ENCODE assay signal across 31 mouse cellular contexts in the genomic region with DNA sequence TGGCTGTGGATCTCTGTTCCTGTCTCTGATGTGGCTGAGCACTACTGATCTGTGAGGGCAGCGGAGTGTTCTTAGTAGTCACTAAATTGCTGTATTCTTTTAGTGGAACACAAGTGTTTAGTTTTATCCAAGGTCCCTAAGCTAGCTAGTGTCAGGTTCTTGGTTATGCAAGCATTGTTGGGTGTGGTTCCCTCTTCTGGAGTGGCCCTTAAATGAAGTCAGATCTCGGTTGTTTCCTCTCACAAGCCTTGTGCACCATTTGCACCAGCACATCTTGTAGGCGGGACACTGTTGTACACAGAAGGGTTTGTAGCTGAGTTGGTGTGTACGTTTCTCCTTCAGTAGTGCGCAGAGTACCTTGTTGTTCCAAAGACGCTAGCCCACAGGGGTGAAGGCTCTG. TPM values are rescaled to one million over a fixed set of nuclear protein-coding genes. Genes with fewer than 3 reads are reported as not detected.
DNase-seq lines count a peak whose midpoint lies in the region; ATAC-seq and TF ChIP-seq lines count a peak whose summit lies in the region.
"Had no signal": no experiment of that assay in that cellular context is flagged by ENCODE, and none has a peak within 500 bp of the region (broad histone marks: within the 10 kb centered on the region; RNA-seq: fewer than 3 reads in every experiment).

No protein-coding gene starts in this region.

- H3K27ac ChIP-seq in forebrain, postnatal 0 days (ENCODE audit: low read depth, low read length) = no peak overlapping the region
- H3K27ac ChIP-seq: embryonic facial prominence, embryonic 10.5 days; embryonic facial prominence, embryonic 13.5 days; forebrain, embryonic 12.5 days; forebrain, embryonic 15.5 days; gastrocnemius, adult 2 months; heart, embryonic 15.5 days; hindbrain, embryonic 10.5 days; hindbrain, embryonic 13.5 days had no signal

- peak; percentile 49 for ATAC-seq in megakaryocyte, adult 5-6 weeks (ENCODE audit: poor library complexity, severe bottlenecking)
- ATAC-seq in forebrain, postnatal 0 days = no peak
- ATAC-seq: activated CD4-positive, CD25-positive, alpha-beta regulatory T cell, adult 4 months; forebrain, embryonic 15.5 days had no signal

- WGBS in forebrain, postnatal 0 days = 93% methylated on average over 6 of the region's 6 CpGs

- TF ChIP-seq CTCF in forebrain, postnatal 0 days (IDR thresholded peaks at IDR 0.05; ENCODE audit: low read depth) = no peak

- H3K9me3 ChIP-seq in forebrain, postnatal 0 days (ENCODE audit: low read length) = no peaks in the 10 kb centered on the region
- H3K9me3 ChIP-seq: embryonic facial prominence, embryonic 10.5 days; embryonic facial prominence, embryonic 13.5 days; forebrain, embryonic 12.5 days; forebrain, embryonic 15.5 days; heart, embryonic 12.5 days; heart, embryonic 15.5 days; hindbrain, embryonic 10.5 days; hindbrain, embryonic 13.5 days had no signal

- no peaks in the 10 kb centered on the region for H3K27me3 ChIP-seq in forebrain, postnatal 0 days (ENCODE audit: insufficient read depth, low read length)
- H3K27me3 ChIP-seq: embryonic facial prominence, embryonic 13.5 days; forebrain, embryonic 12.5 days; forebrain, embryonic 15.5 days; heart, embryonic 12.5 days; heart, embryonic 15.5 days; hindbrain, embryonic 13.5 days had no signal

- peak; percentile 1 for DNase-seq in kidney, postnatal 10 days
- DNase-seq in kidney, adult 18-20 months = no peak
- peak; percentile 51 for DNase-seq in lung, postnatal 25 days (ENCODE audit: low spot score)
- DNase-seq in lung, postnatal 14 days = no peak
- no peak for DNase-seq in urinary bladder, postnatal 14 days (ENCODE audit: low spot score)
- DNase-seq in forebrain, postnatal 0 days = no peak
- DNase-seq: adrenal gland, adult 8-10 months; adrenal gland, postnatal 25 days; cerebellum, adult 11-12 months; cerebellum, adult 8-10 months; cerebellum, postnatal 10 days; cerebellum, postnatal 36 days; embryo, embryonic 11 days; gastrocnemius, adult 2 months; gastrocnemius, postnatal 14 days; heart, adult 18-20 months; heart, postnatal 10 days; heart, postnatal 36 days had no signal

- H3K36me3 ChIP-seq in forebrain, postnatal 0 days (ENCODE audit: insufficient read depth) = no peaks in the 10 kb centered on the region
- H3K36me3 ChIP-seq: forebrain, embryonic 15.5 days; heart, embryonic 15.5 days had no signal

- no peak overlapping the region for H3K4me2 ChIP-seq in forebrain, postnatal 0 days (ENCODE audit: low read depth)
- H3K4me2 ChIP-seq: embryonic facial prominence, embryonic 13.5 days; forebrain, embryonic 12.5 days; forebrain, embryonic 15.5 days; heart, embryonic 12.5 days; heart, embryonic 15.5 days; hindbrain, embryonic 13.5 days had no signal

- H3K4me1 ChIP-seq in forebrain, postnatal 0 days (ENCODE audit: insufficient read depth) = no peaks in the 10 kb centered on the region
- H3K4me1 ChIP-seq: forebrain, embryonic 15.5 days had no signal

- no peak overlapping the region for H3K4me3 ChIP-seq in forebrain, postnatal 0 days (ENCODE audit: low read depth, low read length)
- H3K4me3 ChIP-seq: embryonic facial prominence, embryonic 10.5 days; embryonic facial prominence, embryonic 13.5 days; erythroblast, embryonic 14.5 days; forebrain, embryonic 12.5 days; forebrain, embryonic 15.5 days; gastrocnemius, adult 2 months; heart, embryonic 12.5 days; heart, embryonic 15.5 days; hindbrain, embryonic 10.5 days; hindbrain, embryonic 13.5 days had no signal

- H3K9ac ChIP-seq in forebrain, postnatal 0 days = no peak overlapping the region
- H3K9ac ChIP-seq: embryonic facial prominence, embryonic 13.5 days; forebrain, embryonic 12.5 days; forebrain, embryonic 15.5 days; heart, embryonic 12.5 days; heart, embryonic 15.5 days; hindbrain, embryonic 13.5 days had no signal

RNA-seq across cellular contexts. Expression of a gene that starts 11.7 kb away (rescaled TPM):
- total RNA-seq in megakaryocyte, adult 5-6 weeks (2015) = 2.6 and 3.3 TPM in 2 replicates
- total RNA-seq in megakaryocyte, adult 5-6 weeks (2017) = 0.88 and 1.1 TPM in 2 replicates
- 14.0 and 19.1 TPM in 2 replicates for total RNA-seq in forebrain, postnatal 0 days (2014; rRNA removed)
- 38.9 and 42.1 TPM in 2 replicates for polyA plus RNA-seq in forebrain, postnatal 0 days (2015; fragmentation: Nextera tagmentation; extraction: Ambion mirVana)
- polyA plus RNA-seq: erythroblast, embryonic 14.5 days had no signal

RNA-seq across cellular contexts. Expression of a gene that starts 38.1 kb away (rescaled TPM):
- not detected in 2 replicates for total RNA-seq in megakaryocyte, adult 5-6 weeks (2015)
- total RNA-seq in megakaryocyte, adult 5-6 weeks (2017) = not detected in 2 replicates
- 0.10 TPM in 1 of 2 replicates, not detected in the other for total RNA-seq in forebrain, postnatal 0 days (2014; rRNA removed)
- 0.09 and 0.17 TPM in 2 replicates for polyA plus RNA-seq in forebrain, postnatal 0 days (2015; fragmentation: Nextera tagmentation; extraction: Ambion mirVana)
- total RNA-seq: adrenal gland, adult 8-10 months; gastrocnemius, adult 2 months; gastrocnemius, postnatal 14 days; heart, adult 18-20 months; heart, postnatal 10 days; heart, postnatal 36 days had no signal
- polyA plus RNA-seq: activated CD4-positive, CD25-positive, alpha-beta regulatory T cell, adult 4 months; cortical plate, adult 2 months; erythroblast, embryonic 14.5 days; heart, embryonic 12.5 days; heart, embryonic 15.5 days had no signal

RNA-seq across cellular contexts. Expression of a gene that starts 44.8 kb away (rescaled TPM):
- total RNA-seq in megakaryocyte, adult 5-6 weeks (2015) = not detected in 2 replicates
- 0.16 TPM in 1 of 2 replicates, not detected in the other for total RNA-seq in megakaryocyte, adult 5-6 weeks (2017)
- total RNA-seq in forebrain, postnatal 0 days (2014; rRNA removed) = 0.54 and 1.5 TPM in 2 replicates
- 0.88 and 1.2 TPM in 2 replicates for polyA plus RNA-seq in forebrain, postnatal 0 days (2015; fragmentation: Nextera tagmentation; extraction: Ambion mirVana)
- total RNA-seq: gastrocnemius, adult 2 months; gastrocnemius, postnatal 14 days; gastrocnemius, postnatal 4 days; heart, adult 18-20 months; heart, postnatal 10 days; heart, postnatal 36 days had no signal
- polyA plus RNA-seq: activated CD4-positive, CD25-positive, alpha-beta regulatory T cell, adult 4 months; erythroblast, embryonic 14.5 days; heart, embryonic 15.5 days had no signal

Comparison
In these comparisons a context has a peak if more than half of its experiments do, and no peak if none do; other contexts are left out.
1. DNase-seq: peak in kidney, postnatal 10 days (single experiment) and lung, postnatal 25 days (single experiment); none in kidney, adult 18-20 months (single experiment), lung, postnatal 14 days (single experiment), urinary bladder, postnatal 14 days (single experiment) and forebrain, postnatal 0 days (single experiment).